Mouse (Mus musculus): ENCODE data around the gene Asb14. TPM values are rescaled to one million over a fixed set of nuclear protein-coding genes. Genes with fewer than 3 reads are reported as not detected.
"Not testable (repeated sequence)": the region's sequence is repeated elsewhere in the genome, so short reads cannot be mapped to it uniquely, and the experiment has no call there.

Gene Asb14
- polyA plus RNA-seq, 1 experiment from 2014 or later: 0.11 TPM

GRCm38 (mm10) chr14:26913681-26914268 lies 19.4 kb downstream of the Asb14 start:
- Histone ChIP-seq H3K4me1 (ENCODE audit: control insufficient read depth, insufficient read depth, low read length) (no peaks in the 10 kb centered on the region), H3K9ac (ENCODE audit: low read length) (no peak overlapping the region), H3K9me3 (ENCODE audit: control insufficient read depth, low read length) (no peaks in the 10 kb centered on the region), H3K27ac (replicated peaks; ENCODE audit: low read depth, low read length) (no peak overlapping the region), H3K36me3 (ENCODE audit: control insufficient read depth, insufficient read depth, low read length) (no peaks in the 10 kb centered on the region), H3K4me3 (ENCODE audit: low read depth, low read length) (no peak overlapping the region), H3K4me2 (ENCODE audit: low read depth, severe bottlenecking) (no peak overlapping the region), H3K27me3 (ENCODE audit: control insufficient read depth, insufficient read depth, low read length) (no peaks in the 10 kb centered on the region)
- 87% methylated on average over 9 of the region's 9 CpGs for WGBS
- DNase-seq (ENCODE audit: low spot score): no peak
- no peak for ATAC-seq (ENCODE audit: insufficient number of reproducible peaks, low FRiP score, low TSS enrichment, low read depth)

GRCm38 (mm10) chr14:26919310-26919709 lies 25.0 kb downstream of the Asb14 start:
- Histone ChIP-seq H3K4me3 (ENCODE audit: low read depth, low read length) (no peak overlapping the region), H3K9ac (ENCODE audit: low read length) (no peak overlapping the region), H3K4me2 (ENCODE audit: low read depth, severe bottlenecking) (no peak overlapping the region), H3K27me3 (ENCODE audit: control insufficient read depth, insufficient read depth, low read length) (no peaks in the 10 kb centered on the region), H3K27ac (replicated peaks; ENCODE audit: low read depth, low read length) (no peak overlapping the region), H3K4me1 (ENCODE audit: control insufficient read depth, insufficient read depth, low read length) (no peaks in the 10 kb centered on the region), H3K9me3 (ENCODE audit: control insufficient read depth, low read length) (no peaks in the 10 kb centered on the region), H3K36me3 (ENCODE audit: control insufficient read depth, insufficient read depth, low read length) (no peaks in the 10 kb centered on the region)
- DNase-seq (ENCODE audit: low spot score): no peak
- WGBS: 90% methylated on average over 3 of the region's 3 CpGs
- ATAC-seq (ENCODE audit: insufficient number of reproducible peaks, low FRiP score, low TSS enrichment, low read depth): no peak

GRCm38 (mm10) chr14:26923702-26924421 lies 29.5 kb downstream of the Asb14 start:
- peaks cover 2% of the 10 kb centered on the region; the same call in 1 of the 2 replicates for H3K36me3 ChIP-seq (ENCODE audit: control insufficient read depth, insufficient read depth, low read length)
- ATAC-seq (ENCODE audit: insufficient number of reproducible peaks, low FRiP score, low TSS enrichment, low read depth): no peak
- no peak for DNase-seq (ENCODE audit: low spot score)

GRCm38 (mm10) chr14:26934891-26935290 lies 40.5 kb downstream of the Asb14 start:
- WGBS: 88% methylated on average over 3 of the region's 3 CpGs
- Histone ChIP-seq H3K9me3 (ENCODE audit: control insufficient read depth, low read length) (no peaks in the 10 kb centered on the region), H3K4me3 (ENCODE audit: low read depth, low read length) (no peak overlapping the region), H3K9ac (ENCODE audit: low read length) (no peak overlapping the region), H3K27me3 (ENCODE audit: control insufficient read depth, insufficient read depth, low read length) (no peaks in the 10 kb centered on the region), H3K4me1 (ENCODE audit: control insufficient read depth, insufficient read depth, low read length) (no peaks in the 10 kb centered on the region), H3K4me2 (ENCODE audit: low read depth, severe bottlenecking) (no peak overlapping the region), H3K27ac (replicated peaks; ENCODE audit: low read depth, low read length) (no peak overlapping the region), H3K36me3 (ENCODE audit: control insufficient read depth, insufficient read depth, low read length) (no peaks in the 10 kb centered on the region; the same call in 1 of the 2 replicates)
- ATAC-seq (ENCODE audit: insufficient number of reproducible peaks, low FRiP score, low TSS enrichment, low read depth) (no peak), DNase-seq (ENCODE audit: low spot score) (no peak)

More at GRCm38 (mm10) chr14:26923702-26924421, 29.5 kb downstream of the Asb14 start:
- H3K4me1 ChIP-seq (ENCODE audit: control insufficient read depth, insufficient read depth, low read length): no peaks in the 10 kb centered on the region
- H3K9me3 ChIP-seq (ENCODE audit: control insufficient read depth, low read length): no peaks in the 10 kb centered on the region
- H3K4me2 ChIP-seq (ENCODE audit: low read depth, severe bottlenecking): no peak overlapping the region
- no peak overlapping the region for H3K9ac ChIP-seq (ENCODE audit: low read length)
- H3K27ac ChIP-seq (replicated peaks; ENCODE audit: low read depth, low read length): no peak overlapping the region
- no peaks in the 10 kb centered on the region for H3K27me3 ChIP-seq (ENCODE audit: control insufficient read depth, insufficient read depth, low read length)
- WGBS: 93% methylated on average over 5 of the region's 5 CpGs
- no peak overlapping the region for H3K4me3 ChIP-seq (ENCODE audit: low read depth, low read length)

GRCm38 (mm10) chr14:26935558-26935957 lies 41.2 kb downstream of the Asb14 start:
- H3K4me2 ChIP-seq (ENCODE audit: low read depth, severe bottlenecking): no peak overlapping the region
- no peaks in the 10 kb centered on the region for H3K27me3 ChIP-seq (ENCODE audit: control insufficient read depth, insufficient read depth, low read length)
- no peaks in the 10 kb centered on the region for H3K4me1 ChIP-seq (ENCODE audit: control insufficient read depth, insufficient read depth, low read length)
- H3K4me3 ChIP-seq (ENCODE audit: low read depth, low read length): no peak overlapping the region
- no peak for DNase-seq (ENCODE audit: low spot score)
- WGBS: 90% methylated on average over 4 of the region's 4 CpGs
- H3K36me3 ChIP-seq (ENCODE audit: control insufficient read depth, insufficient read depth, low read length): no peaks in the 10 kb centered on the region; the same call in 1 of the 2 replicates
- H3K9me3 ChIP-seq (ENCODE audit: control insufficient read depth, low read length): no peaks in the 10 kb centered on the region
- H3K27ac ChIP-seq (replicated peaks; ENCODE audit: low read depth, low read length): no peak overlapping the region
- ATAC-seq (ENCODE audit: insufficient number of reproducible peaks, low FRiP score, low TSS enrichment, low read depth): no peak
- no peak overlapping the region for H3K9ac ChIP-seq (ENCODE audit: low read length)

- H3K9ac ChIP-seq (ENCODE audit: low read length); H3K27ac ChIP-seq (replicated peaks; ENCODE audit: low read depth, low read length); H3K27me3 ChIP-seq (ENCODE audit: control insufficient read depth, insufficient read depth, low read length); H3K36me3 ChIP-seq (ENCODE audit: control insufficient read depth, insufficient read depth, low read length); ATAC-seq (ENCODE audit: insufficient number of reproducible peaks, low FRiP score, low TSS enrichment, low read depth); DNase-seq (ENCODE audit: low spot score); H3K9me3 ChIP-seq (ENCODE audit: control insufficient read depth, low read length); H3K4me1 ChIP-seq (ENCODE audit: control insufficient read depth, insufficient read depth, low read length); H3K4me3 ChIP-seq (ENCODE audit: low read depth, low read length); H3K4me2 ChIP-seq (ENCODE audit: low read depth, severe bottlenecking): not testable (repeated sequence)
- WGBS: 82% methylated on average over 2 of the region's 2 CpGs
Observed at GRCm38 (mm10) chr14:26956139-26956538, 61.8 kb downstream of the Asb14 start.

GRCm38 (mm10) chr14:26960518-26960917 lies 66.2 kb downstream of the Asb14 start:
- 90% methylated on average over 1 of the region's 1 CpGs for WGBS
- Histone ChIP-seq H3K27ac (replicated peaks; ENCODE audit: low read depth, low read length) (no peak overlapping the region), H3K4me3 (ENCODE audit: low read depth, low read length) (no peak overlapping the region), H3K27me3 (ENCODE audit: control insufficient read depth, insufficient read depth, low read length) (no peaks in the 10 kb centered on the region), H3K4me2 (ENCODE audit: low read depth, severe bottlenecking) (no peak overlapping the region), H3K36me3 (ENCODE audit: control insufficient read depth, insufficient read depth, low read length) (no peaks in the 10 kb centered on the region), H3K9ac (ENCODE audit: low read length) (no peak overlapping the region), H3K4me1 (ENCODE audit: control insufficient read depth, insufficient read depth, low read length) (no peaks in the 10 kb centered on the region), H3K9me3 (ENCODE audit: control insufficient read depth, low read length) (no peaks in the 10 kb centered on the region)
- ATAC-seq (ENCODE audit: insufficient number of reproducible peaks, low FRiP score, low TSS enrichment, low read depth) (no peak), DNase-seq (ENCODE audit: low spot score) (no peak)

All from limb, embryonic 11.5 days (tissue).